Mouse (Mus musculus) kidney, adult 10 weeks (tissue): Measurements from ENCODE around the gene Vmn2r116. TPM values are rescaled to one million over a fixed set of nuclear protein-coding genes. Genes with fewer than 3 reads are reported as not detected.

Source experiments
- polyA plus RNA-seq: library from polyadenylated mRNA; stranded (reverse); fragments of 350-450 nt; fragmentation: Illumina TruSeq; extraction: RNeasy Lipid Tissue Mini Kit (QIAGEN cat#74804); gene quantifications from one replicate; pipeline ENCODE4 v1.2.3, GENCODE M21; 2014; ENCODE audit warnings: low read depth, low replicate concordance

The Vmn2r116 gene
- polyA plus RNA-seq, result not detected

GRCm38 (mm10) chr17:23384304-23384703 lies at the start of gene Vmn2r116:
Vmn2r116 (plus strand) TSS chr17:23384604.

GRCm38 (mm10) chr17:23343441-23343840 lies 41.0 kb upstream of the Vmn2r116 start, which contains the start of gene Vmn2r115:
Vmn2r115 (plus strand) TSS chr17:23343741.

Other genes starting within 250 kb of the Vmn2r116 start
- gene Zfp40, start 191.4 kb upstream of the Vmn2r116 start, polyA plus RNA-seq, result 22.4 TPM
- not detected for gene Vmn2r114, start 72.1 kb upstream of the Vmn2r116 start, polyA plus RNA-seq
- not detected for gene Vmn2r115, start 40.9 kb upstream of the Vmn2r116 start, polyA plus RNA-seq
- gene Vmn2r117, start 95.1 kb downstream of the Vmn2r116 start, polyA plus RNA-seq, result not detected
- 0.32 TPM for gene Zfp213, start 179.6 kb downstream of the Vmn2r116 start, polyA plus RNA-seq
- not detected for gene Zfp13, start 214.9 kb downstream of the Vmn2r116 start, polyA plus RNA-seq
- not detected for gene Zscan10, start 216.3 kb downstream of the Vmn2r116 start, polyA plus RNA-seq